Mouse (Mus musculus): ENCODE data around the gene Pcnx2. TPM values are rescaled to one million over a fixed set of nuclear protein-coding genes. Genes with fewer than 3 reads are reported as not detected.

Pcnx2 gene
- total and polyA plus RNA-seq, 3 experiments, result 0.34 to 0.86 (median 0.36) TPM

GRCm38 (mm10) chr8:125842158-125842557 is 56.0 kb downstream of the Pcnx2 start:
- no peak for DNase-seq
- H3K4me1 ChIP-seq (ENCODE audit: control insufficient read depth, insufficient read depth, low read length), result no peaks in the 10 kb centered on the region
- H3K9ac ChIP-seq (ENCODE audit: low read depth, low read length), result no peak overlapping the region
- intact Hi-C loops (cut with DNase I), result no loop called here
- H3K36me3 ChIP-seq (ENCODE audit: control insufficient read depth, insufficient read depth, low read length), result no peaks in the 10 kb centered on the region
- no peak overlapping the region for H3K27ac ChIP-seq
- TF ChIP-seq EP300 (IDR thresholded peaks at IDR 0.05; ENCODE audit: insufficient read depth, low read depth, low read length) (no peak), CTCF (IDR thresholded peaks at IDR 0.05) (no peak), POLR2A (IDR thresholded peaks at IDR 0.05; ENCODE audit: insufficient read depth, low read depth, low read length) (no peak)
- H3K79me2 ChIP-seq (replicated peaks; ENCODE audit: control insufficient read depth, insufficient read depth, low read length), result no peaks in the 10 kb centered on the region
- no peaks in the 10 kb centered on the region for H3K27me3 ChIP-seq (ENCODE audit: control insufficient read depth, insufficient read depth, low read length)
- no peak overlapping the region for H3K4me3 ChIP-seq
- 44% methylated on average over 7 of the region's 7 CpGs for whole genome bisulfite sequencing

- TF ChIP-seq POLR2A (IDR thresholded peaks at IDR 0.05; ENCODE audit: insufficient read depth, low read depth, low read length) (no peak), CTCF (IDR thresholded peaks at IDR 0.05) (peak; percentile 38), EP300 (IDR thresholded peaks at IDR 0.05; ENCODE audit: insufficient read depth, low read depth, low read length) (no peak)
- 45% methylated on average over 2 of the region's 2 CpGs for WGBS
- DNase-seq, result no peak
- Histone ChIP-seq H3K4me3 (no peak overlapping the region), H3K9ac (ENCODE audit: low read depth, low read length) (no peak overlapping the region), H3K36me3 (ENCODE audit: control insufficient read depth, insufficient read depth, low read length) (no peaks in the 10 kb centered on the region), H3K27ac (no peak overlapping the region), H3K4me1 (ENCODE audit: control insufficient read depth, insufficient read depth, low read length) (no peaks in the 10 kb centered on the region; the same call in 1 of the 2 replicates), H3K27me3 (ENCODE audit: control insufficient read depth, insufficient read depth, low read length) (no peaks in the 10 kb centered on the region), H3K79me2 (replicated peaks; ENCODE audit: control insufficient read depth, insufficient read depth, low read length) (no peaks in the 10 kb centered on the region)
- intact Hi-C loops (cut with DNase I), result no loop called here
These were observed 73.4 kb downstream of the Pcnx2 start for GRCm38 (mm10) chr8:125824688-125825087.

GRCm38 (mm10) chr8:125823719-125824118 is 74.4 kb downstream of the Pcnx2 start:
- intact Hi-C loops (cut with DNase I), result no loop called here

GRCm38 (mm10) chr8:125822065-125822464 is 76.1 kb downstream of the Pcnx2 start:
- H3K9ac ChIP-seq (ENCODE audit: low read depth, low read length), result no peak overlapping the region
- no peaks in the 10 kb centered on the region; the same call in 1 of the 2 replicates for H3K4me1 ChIP-seq (ENCODE audit: control insufficient read depth, insufficient read depth, low read length)
- no peak overlapping the region for H3K27ac ChIP-seq
- TF ChIP-seq POLR2A (IDR thresholded peaks at IDR 0.05; ENCODE audit: insufficient read depth, low read depth, low read length) (no peak), EP300 (IDR thresholded peaks at IDR 0.05; ENCODE audit: insufficient read depth, low read depth, low read length) (no peak), CTCF (IDR thresholded peaks at IDR 0.05) (no peak)
- no peaks in the 10 kb centered on the region for H3K27me3 ChIP-seq (ENCODE audit: control insufficient read depth, insufficient read depth, low read length)
- H3K79me2 ChIP-seq (replicated peaks; ENCODE audit: control insufficient read depth, insufficient read depth, low read length), result no peaks in the 10 kb centered on the region
- no peaks in the 10 kb centered on the region for H3K36me3 ChIP-seq (ENCODE audit: control insufficient read depth, insufficient read depth, low read length)
- no peak for DNase-seq
- intact Hi-C loops (cut with DNase I), result no loop called here
- 92% methylated on average over 14 of the region's 14 CpGs for WGBS
- H3K4me3 ChIP-seq, result no peak overlapping the region

More at GRCm38 (mm10) chr8:125823719-125824118, 74.4 kb downstream of the Pcnx2 start:
- TF ChIP-seq POLR2A (IDR thresholded peaks at IDR 0.05; ENCODE audit: insufficient read depth, low read depth, low read length) (no peak), EP300 (IDR thresholded peaks at IDR 0.05; ENCODE audit: insufficient read depth, low read depth, low read length) (no peak)
- Histone ChIP-seq H3K27me3 (ENCODE audit: control insufficient read depth, insufficient read depth, low read length) (no peaks in the 10 kb centered on the region), H3K4me3 (no peak overlapping the region), H3K36me3 (ENCODE audit: control insufficient read depth, insufficient read depth, low read length) (no peaks in the 10 kb centered on the region), H3K79me2 (replicated peaks; ENCODE audit: control insufficient read depth, insufficient read depth, low read length) (no peaks in the 10 kb centered on the region), H3K4me1 (ENCODE audit: control insufficient read depth, insufficient read depth, low read length) (no peaks in the 10 kb centered on the region; the same call in 1 of the 2 replicates), H3K27ac (no peak overlapping the region), H3K9ac (ENCODE audit: low read depth, low read length) (no peak overlapping the region)
- WGBS, result 43% methylated on average over 12 of the region's 12 CpGs
- DNase-seq, result no peak

GRCm38 (mm10) chr8:125819797-125820196 is 78.3 kb downstream of the Pcnx2 start:
- Histone ChIP-seq H3K27ac (no peak overlapping the region), H3K4me3 (no peak overlapping the region), H3K27me3 (ENCODE audit: control insufficient read depth, insufficient read depth, low read length) (no peaks in the 10 kb centered on the region), H3K4me1 (ENCODE audit: control insufficient read depth, insufficient read depth, low read length) (no peaks in the 10 kb centered on the region; the same call in 1 of the 2 replicates), H3K36me3 (ENCODE audit: control insufficient read depth, insufficient read depth, low read length) (no peaks in the 10 kb centered on the region), H3K9ac (ENCODE audit: low read depth, low read length) (no peak overlapping the region), H3K79me2 (replicated peaks; ENCODE audit: control insufficient read depth, insufficient read depth, low read length) (no peaks in the 10 kb centered on the region)
- intact Hi-C loops (cut with DNase I), result no loop called here
- no peak for TF ChIP-seq EP300 (IDR thresholded peaks at IDR 0.05; ENCODE audit: insufficient read depth, low read depth, low read length)
- no peak for TF ChIP-seq POLR2A (IDR thresholded peaks at IDR 0.05; ENCODE audit: insufficient read depth, low read depth, low read length)
- TF ChIP-seq CTCF (IDR thresholded peaks at IDR 0.05), result no peak
- no peak for DNase-seq
- 52% methylated on average over 7 of the region's 7 CpGs for WGBS

- Histone ChIP-seq H3K27me3 (ENCODE audit: control insufficient read depth, insufficient read depth, low read length) (no peaks in the 10 kb centered on the region), H3K4me1 (ENCODE audit: control insufficient read depth, insufficient read depth, low read length) (no peaks in the 10 kb centered on the region; the same call in 1 of the 2 replicates), H3K79me2 (replicated peaks; ENCODE audit: control insufficient read depth, insufficient read depth, low read length) (no peaks in the 10 kb centered on the region), H3K36me3 (ENCODE audit: control insufficient read depth, insufficient read depth, low read length) (no peaks in the 10 kb centered on the region), H3K9ac (ENCODE audit: low read depth, low read length) (no peak overlapping the region), H3K27ac (no peak overlapping the region), H3K4me3 (no peak overlapping the region)
- WGBS, result 52% methylated on average over 9 of the region's 9 CpGs
- intact Hi-C loops (cut with DNase I), result no loop called here
- DNase-seq, result no peak
- TF ChIP-seq POLR2A (IDR thresholded peaks at IDR 0.05; ENCODE audit: insufficient read depth, low read depth, low read length) (no peak), CTCF (IDR thresholded peaks at IDR 0.05) (no peak), EP300 (IDR thresholded peaks at IDR 0.05; ENCODE audit: insufficient read depth, low read depth, low read length) (no peak)
These were observed 79.3 kb downstream of the Pcnx2 start for GRCm38 (mm10) chr8:125818796-125819195.

All from heart, adult 2 months (tissue).